Mouse (Mus musculus): ENCODE data around the gene Loxl4.
A peak's percentile ranks its signal among the peaks of the same experiment; 100 is the strongest.

Loxl4 gene

DNA sequence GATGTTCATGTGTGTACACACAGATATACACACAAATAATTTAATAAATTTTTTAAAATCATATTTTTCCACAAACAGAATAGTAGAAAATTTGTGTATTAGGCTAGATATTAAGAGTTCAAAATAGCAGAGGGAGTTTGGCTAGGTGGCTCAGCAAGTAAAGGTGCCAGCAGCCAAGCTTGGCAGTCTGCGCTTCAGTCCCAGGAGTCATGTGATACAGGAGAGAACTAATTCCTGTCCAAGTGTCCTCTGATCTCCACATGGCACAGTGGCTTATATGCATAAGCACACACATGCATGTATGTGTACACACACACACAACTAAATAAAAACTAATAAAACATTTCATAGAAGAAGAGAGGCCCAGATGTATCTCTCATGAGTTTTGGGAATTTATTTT, 50.6 kb downstream of the Loxl4 start:
- DNase-seq: peak; percentile 29 to 49

DNA sequence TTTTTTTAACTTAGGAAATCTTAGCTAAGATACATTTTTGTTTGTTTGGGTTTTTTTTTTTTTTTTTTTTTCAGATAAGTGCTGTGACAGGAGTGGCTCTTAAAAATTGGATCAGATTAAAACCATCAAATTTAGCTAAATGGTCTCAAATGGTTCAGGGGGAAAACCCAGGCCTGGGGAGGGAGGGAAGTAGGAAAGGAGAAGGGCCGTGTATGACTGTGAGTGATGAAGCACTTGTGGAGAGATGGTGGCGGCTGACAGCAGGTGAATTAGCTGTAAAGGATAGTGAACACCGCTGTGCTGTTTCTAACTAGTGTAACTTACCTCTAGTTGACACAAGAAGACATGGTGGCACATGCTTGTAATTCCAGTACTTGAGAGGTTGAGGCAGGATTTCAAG, 53.9 kb downstream of the Loxl4 start:
- no peak for DNase-seq
